Mouse (Mus musculus) embryonic facial prominence, embryonic 12.5 days (tissue): ENCODE results near the gene Cd101. TPM values are rescaled to one million over a fixed set of nuclear protein-coding genes. Genes with fewer than 3 reads are reported as not detected.

ENCODE experiments used
- ATAC-seq: fragments of 200-750 bp; cut with Nextera tagmentation; 2 replicates; pipeline ENCODE4 v1.8.0; 2017; ENCODE audit not compliant: insufficient number of reproducible peaks, insufficient read depth, low FRiP score, low TSS enrichment
- H3K27ac ChIP-seq: fragments of 300-500 bp; sonication (generic); 2 replicates; pipeline ENCODE4 v1.5.1; 2016; ENCODE audit warnings: mild to moderate bottlenecking
- H3K27me3 ChIP-seq: fragments of 300-500 bp; sonication (generic); 2 replicates; pipeline ENCODE4 v1.6.1; 2016; ENCODE audit warnings: mild to moderate bottlenecking, moderate library complexity
- H3K36me3 ChIP-seq: fragments of 300-500 bp; sonication (generic); 2 replicates; pipeline ENCODE4 v1.6.1; 2016; ENCODE audit warnings: mild to moderate bottlenecking
- H3K4me1 ChIP-seq: fragments of 300-500 bp; sonication (generic); 2 replicates; pipeline ENCODE4 v1.6.1; 2016
- H3K4me2 ChIP-seq: fragments of 300-500 bp; sonication (generic); replicated peaks from 2 replicates; pipeline ENCODE4 v1.6.1; 2016; ENCODE audit warnings: mild to moderate bottlenecking, moderate library complexity
- H3K4me3 ChIP-seq: fragments of 300-500 bp; sonication (generic); 2 replicates; pipeline ENCODE4 v1.5.1; 2016; ENCODE audit warnings: mild to moderate bottlenecking
- H3K9ac ChIP-seq: fragments of 300-500 bp; sonication (generic); 2 replicates; pipeline ENCODE4 v1.6.1; 2016; ENCODE audit warnings: mild to moderate bottlenecking, moderate library complexity
- H3K9me3 ChIP-seq: fragments of 300-500 bp; sonication (generic); 2 replicates; pipeline ENCODE4 v1.6.1; 2016; ENCODE audit warnings: mild to moderate bottlenecking, moderate library complexity
- WGBS: fragments of 180-500 bp; shearing (Covaris S2); methylation state at CpG from one replicate; pipeline ENCODE4 v1.1.7; 2016; 5-methylcytosine and 5-hydroxymethylcytosine counted together
- polyA plus RNA-seq: library from polyadenylated mRNA; unstranded; fragments of >200 nt; fragmentation: Nextera tagmentation; extraction: Ambion mirVana; gene quantifications from 2 replicates; pipeline ENCODE4 v1.2.1, GENCODE M21; 2016

Cd101 gene
- polyA plus RNA-seq, 1 experiment from 2014 or later: 0.06 TPM

- Histone ChIP-seq H3K4me2 (no peak overlapping the region), H3K9ac (no peak overlapping the region), H3K27ac (no peak overlapping the region), H3K27me3 (no peaks in the 10 kb centered on the region), H3K9me3 (no peaks in the 10 kb centered on the region), H3K4me1 (no peaks in the 10 kb centered on the region), H3K4me3 (no peak overlapping the region), H3K36me3 (peaks cover 64% of the 10 kb centered on the region)
- 87% methylated on average over 7 of the region's 7 CpGs for WGBS
- ATAC-seq: no peak
Observed at GRCm38 (mm10) chr3:100961501-100961900, 67.9 kb downstream of the Cd101 start.

- no peak overlapping the region for H3K27ac ChIP-seq
- H3K4me2 ChIP-seq: no peak overlapping the region
- H3K27me3 ChIP-seq: no peaks in the 10 kb centered on the region
- H3K9me3 ChIP-seq: no peaks in the 10 kb centered on the region
- H3K4me3 ChIP-seq: no peak overlapping the region
- WGBS: 85% methylated on average over 5 of the region's 5 CpGs
- no peak for ATAC-seq
- peaks cover 66% of the 10 kb centered on the region for H3K36me3 ChIP-seq
- no peaks in the 10 kb centered on the region for H3K4me1 ChIP-seq
- no peak overlapping the region for H3K9ac ChIP-seq
Observed at GRCm38 (mm10) chr3:100961007-100961406, 68.3 kb downstream of the Cd101 start.

GRCm38 (mm10) chr3:100954616-100955015 is 74.7 kb downstream of the Cd101 start:
- H3K9me3 ChIP-seq: no peaks in the 10 kb centered on the region
- ATAC-seq: no peak
- no peaks in the 10 kb centered on the region for H3K27me3 ChIP-seq
- H3K4me2 ChIP-seq: no peak overlapping the region
- no peak overlapping the region for H3K9ac ChIP-seq
- no peak overlapping the region for H3K4me3 ChIP-seq
- H3K4me1 ChIP-seq: no peaks in the 10 kb centered on the region
- H3K27ac ChIP-seq: no peak overlapping the region
- H3K36me3 ChIP-seq: peaks cover 84% of the 10 kb centered on the region

- Histone ChIP-seq H3K36me3 (peaks cover 76% of the 10 kb centered on the region), H3K27me3 (no peaks in the 10 kb centered on the region), H3K27ac (no peak overlapping the region), H3K4me3 (no peak overlapping the region), H3K4me1 (no peaks in the 10 kb centered on the region), H3K9ac (no peak overlapping the region), H3K9me3 (no peaks in the 10 kb centered on the region), H3K4me2 (no peak overlapping the region)
- 90% methylated on average over 4 of the region's 4 CpGs for WGBS
- no peak for ATAC-seq
Observed at GRCm38 (mm10) chr3:100951531-100951930, 77.8 kb downstream of the Cd101 start.

GRCm38 (mm10) chr3:100947286-100947685 is 82.1 kb downstream of the Cd101 start:
- no peak overlapping the region for H3K9ac ChIP-seq
- 93% methylated on average over 8 of the region's 8 CpGs for WGBS
- H3K4me2 ChIP-seq: no peak overlapping the region
- H3K36me3 ChIP-seq: peaks cover 78% of the 10 kb centered on the region
- H3K27me3 ChIP-seq: no peaks in the 10 kb centered on the region
- no peaks in the 10 kb centered on the region for H3K4me1 ChIP-seq
- no peaks in the 10 kb centered on the region for H3K9me3 ChIP-seq
- no peak for ATAC-seq
- no peak overlapping the region for H3K27ac ChIP-seq
- no peak overlapping the region for H3K4me3 ChIP-seq

Other genes starting within 250 kb of the Cd101 start
- gene Vtcn1, start 204.1 kb downstream of the Cd101 start, polyA plus RNA-seq: 0.11 TPM in 1 of 2 replicates, not detected in the other
- 7.8 and 8.5 TPM in 2 replicates for gene Trim45, start 107.4 kb downstream of the Cd101 start, polyA plus RNA-seq
- 20.8 and 20.9 TPM in 2 replicates for gene Ttf2, start 59.9 kb downstream of the Cd101 start, polyA plus RNA-seq
- gene Ptgfrn, start 80.7 kb upstream of the Cd101 start, polyA plus RNA-seq: 5.4 and 6.3 TPM in 2 replicates